Mouse (Mus musculus) adrenal gland (tissue): ENCODE results near the gene Gm3453.
"Not testable (repeated sequence)": the region's sequence is repeated elsewhere in the genome, so short reads cannot be mapped to it uniquely, and the experiment has no call there.

ENCODE experiments used
- intact Hi-C: fragments of 180-260 bp; cut with DNase I; formaldehyde crosslinking; loops from one replicate; pipeline ENCODE4 v1.15.1; 2025
- long read RNA-seq, 2 experiments: library from polyadenylated mRNA; unstranded; transcript quantifications; one replicate each; pipeline ENCODE4 v2.0.0; 2020; ENCODE audit warnings: borderline replicate concordance in 1 of 2; ENCODE audit not compliant: insufficient replicate concordance in 1 of 2

Gene Gm3453
- long read RNA-seq, experiment 1, partial matches to known transcripts: 0 of 1 reads
- long read RNA-seq, experiment 1, other reads (novel, unspliced or antisense): 1 of 1 reads
- long read RNA-seq, experiment 2: 0 reads

DNA sequence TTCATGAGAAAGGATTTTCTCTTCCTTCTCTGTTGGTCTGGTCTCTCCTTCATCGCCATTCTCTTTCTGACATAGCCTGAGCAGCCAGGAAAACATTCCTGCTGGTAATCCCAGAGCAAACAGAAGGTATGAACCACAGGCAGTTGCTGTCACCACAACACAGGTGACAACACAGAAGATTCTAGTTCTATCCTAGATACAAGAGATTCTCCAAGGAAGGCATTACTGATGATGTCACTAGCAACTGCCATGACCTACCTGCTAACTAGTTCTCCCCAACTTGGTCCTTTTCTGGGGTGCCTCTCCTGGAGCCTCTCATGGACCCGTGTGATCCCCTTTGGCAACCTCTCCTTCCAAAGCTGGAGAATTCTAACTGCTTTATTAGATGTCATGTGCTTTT is at the start of gene Gm3453:
Gene Gm3453 (minus strand): TSS at position 101 of the 400 bp plus-strand sequence.
- intact Hi-C loops: not testable (repeated sequence)

DNA sequence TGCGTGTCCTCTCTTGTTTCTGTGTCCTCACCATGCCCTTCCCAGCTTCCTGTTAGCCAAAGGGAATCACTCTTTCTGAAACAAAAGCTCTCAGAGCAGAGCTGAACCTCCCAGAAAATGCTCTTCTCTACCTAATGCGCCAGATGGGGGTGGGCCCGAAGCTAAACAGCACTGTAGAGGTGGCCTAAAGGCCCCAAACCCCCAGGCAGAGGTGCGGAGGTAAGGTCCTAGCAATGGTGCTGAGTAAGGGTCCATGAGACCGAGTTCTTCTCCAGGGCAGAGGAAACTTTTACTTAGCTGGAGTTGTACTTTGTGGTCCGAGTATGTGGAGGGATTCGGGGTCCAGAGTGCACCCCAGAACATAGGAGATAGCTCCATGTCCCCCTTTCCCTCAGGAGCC is 8.2 kb upstream of the Gm3453 start:
- intact Hi-C loops: not testable (repeated sequence)

DNA sequence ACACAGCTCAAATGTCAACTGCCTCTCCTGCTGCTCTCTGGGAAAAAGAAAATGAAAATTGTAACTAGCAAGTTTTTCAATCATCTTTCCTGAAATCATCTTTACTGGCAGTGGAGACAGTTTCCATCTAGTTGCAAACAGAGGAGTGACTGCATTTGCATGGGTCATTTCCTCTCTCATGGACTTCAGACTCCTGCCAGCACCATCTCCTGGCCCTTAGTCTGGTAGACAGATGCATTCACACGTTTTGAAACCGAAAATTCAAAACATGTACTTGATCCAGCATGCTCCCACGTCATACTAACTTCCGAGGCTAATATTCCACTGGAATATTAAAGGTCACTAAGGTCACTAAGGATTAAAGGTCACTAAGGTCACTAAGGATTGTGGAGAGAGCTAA is 16.5 kb downstream of the Gm3453 start:
- intact Hi-C loops: not testable (repeated sequence)

DNA sequence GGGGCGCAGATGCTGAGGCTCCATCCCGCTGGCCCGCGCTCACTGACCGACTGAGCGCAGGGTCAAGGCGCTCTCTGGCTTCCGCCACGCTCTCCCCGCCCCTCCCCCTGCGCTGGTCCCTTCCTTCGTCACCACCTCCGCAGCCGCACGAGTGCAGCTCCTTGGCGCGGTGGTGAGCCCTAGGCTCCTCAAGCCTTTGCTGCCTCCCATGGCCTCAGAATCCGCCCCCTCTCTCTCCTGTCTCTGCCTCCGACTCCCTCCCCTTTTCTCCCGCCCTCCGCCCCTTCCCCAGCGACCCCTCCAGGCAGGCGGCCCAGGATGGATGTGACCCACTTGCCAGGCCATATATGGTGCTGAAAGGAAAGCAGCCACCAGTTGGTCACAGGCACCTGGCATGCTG is 17.3 kb downstream of the Gm3453 start, which contains the start of gene Gm3248:
Gene Gm3248 (minus strand): TSS at position 111 of the 400 bp plus-strand sequence.
- intact Hi-C loops: not testable (repeated sequence)

DNA sequence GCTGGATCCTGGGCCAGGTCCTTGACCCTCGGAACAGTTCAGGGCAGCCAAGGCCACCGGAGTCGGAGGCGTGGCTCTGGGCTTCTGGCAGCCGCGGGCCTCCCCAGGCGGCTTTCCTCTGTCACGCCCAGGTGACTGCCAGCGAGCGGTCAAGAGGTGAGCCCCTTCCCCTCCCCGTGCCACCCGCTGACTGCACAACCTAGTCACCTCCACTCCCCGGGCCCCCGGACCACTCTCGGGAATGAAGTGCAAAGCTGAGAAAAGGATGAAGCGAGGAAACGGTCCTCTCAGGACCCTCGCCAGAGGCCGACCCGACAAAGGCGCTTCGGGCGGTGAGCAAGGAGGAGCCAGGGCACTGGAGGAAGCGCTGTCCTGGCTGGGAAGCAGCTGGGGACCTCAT is 17.8 kb downstream of the Gm3453 start:
- intact Hi-C loops: not testable (repeated sequence)

DNA sequence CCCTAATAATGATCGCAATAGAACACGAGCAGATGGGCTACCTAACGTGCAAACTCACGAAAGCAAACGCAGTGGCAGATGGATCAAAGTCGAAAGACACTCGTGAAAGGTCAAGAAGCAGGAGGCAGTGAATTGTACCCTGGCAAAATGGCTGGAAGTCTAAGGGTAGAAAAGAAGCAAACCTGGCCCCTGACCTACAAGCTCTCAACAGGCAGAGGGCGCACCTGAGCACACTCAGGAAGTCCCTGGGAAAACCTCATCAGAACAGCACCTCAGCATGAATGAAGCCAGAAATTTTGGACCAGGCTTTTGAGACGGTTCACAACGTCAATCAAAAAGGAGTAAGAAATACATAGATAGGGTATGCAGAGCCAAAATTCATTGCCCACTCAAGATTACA is 18.5 kb downstream of the Gm3453 start:
- intact Hi-C loops: not testable (repeated sequence)

DNA sequence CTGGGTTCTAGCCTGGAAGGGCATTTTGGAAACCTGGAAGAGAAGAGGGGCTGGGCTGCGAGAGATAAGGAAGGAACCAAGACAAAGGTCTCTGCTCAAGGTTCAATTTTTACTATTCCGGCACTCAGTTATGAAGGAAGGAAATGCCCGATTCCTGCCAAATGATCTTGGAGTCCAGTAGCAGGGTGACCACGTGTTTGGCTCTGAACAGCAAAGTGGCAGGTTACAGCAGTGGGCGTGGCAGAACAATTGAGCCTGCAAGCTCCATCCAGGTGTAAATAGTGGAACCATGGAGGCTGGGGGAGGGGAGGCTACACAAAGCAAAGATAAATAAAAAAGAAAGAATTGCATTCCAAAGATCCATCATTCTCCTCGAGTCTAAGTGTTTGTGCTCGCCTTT is 55.7 kb downstream of the Gm3453 start:
- intact Hi-C loops: not testable (repeated sequence)
